Mouse (Mus musculus): ENCODE measurements around the gene Bank1.

- TF ChIP-seq POLR2A (IDR thresholded peaks at IDR 0.05; ENCODE audit: low read depth, low read length) (no peak), CTCF (IDR thresholded peaks at IDR 0.05; ENCODE audit: borderline replicate concordance, insufficient read depth, low read length) (no peak)
These were observed 277.8 kb downstream of the Bank1 start for GRCm38 (mm10) chr3:136048026-136048425.
